Mouse (Mus musculus) CH12F3 (cell line): ENCODE results near the gene Frmd6.

Experiments
- in situ Hi-C: fragments of 300-500 bp; cut with MboI; formaldehyde crosslinking; loops from 2 replicates; pipeline ENCODE4 v1.14.3; 2020; ENCODE audit warnings: low sequenced_read_pairs

Frmd6 gene

GRCm38 (mm10) chr12:70807543-70807942, 17.8 kb upstream of the Frmd6 start:
- in situ Hi-C loops: no loop called here

- in situ Hi-C loops: no loop called here
Observed at GRCm38 (mm10) chr12:70807975-70808374, 17.3 kb upstream of the Frmd6 start.

- in situ Hi-C loops: no loop called here
Observed at GRCm38 (mm10) chr12:70809957-70810356, 15.4 kb upstream of the Frmd6 start.

GRCm38 (mm10) chr12:70811772-70812171, 13.5 kb upstream of the Frmd6 start:
- in situ Hi-C loops: no loop called here

GRCm38 (mm10) chr12:70812176-70812575, 13.1 kb upstream of the Frmd6 start:
- in situ Hi-C loops: no loop called here

GRCm38 (mm10) chr12:70812822-70813465, 12.4 kb upstream of the Frmd6 start:
- in situ Hi-C loops: no loop called here

- in situ Hi-C loops: no loop called here
Observed at GRCm38 (mm10) chr12:70816731-70817130, 8.6 kb upstream of the Frmd6 start.

GRCm38 (mm10) chr12:70824017-70824416, 1.3 kb upstream of the Frmd6 start:
- in situ Hi-C loops: no loop called here

- in situ Hi-C loops: no loop called here
Observed at GRCm38 (mm10) chr12:70825651-70826317, 470 bp downstream of the Frmd6 start.

DNA sequence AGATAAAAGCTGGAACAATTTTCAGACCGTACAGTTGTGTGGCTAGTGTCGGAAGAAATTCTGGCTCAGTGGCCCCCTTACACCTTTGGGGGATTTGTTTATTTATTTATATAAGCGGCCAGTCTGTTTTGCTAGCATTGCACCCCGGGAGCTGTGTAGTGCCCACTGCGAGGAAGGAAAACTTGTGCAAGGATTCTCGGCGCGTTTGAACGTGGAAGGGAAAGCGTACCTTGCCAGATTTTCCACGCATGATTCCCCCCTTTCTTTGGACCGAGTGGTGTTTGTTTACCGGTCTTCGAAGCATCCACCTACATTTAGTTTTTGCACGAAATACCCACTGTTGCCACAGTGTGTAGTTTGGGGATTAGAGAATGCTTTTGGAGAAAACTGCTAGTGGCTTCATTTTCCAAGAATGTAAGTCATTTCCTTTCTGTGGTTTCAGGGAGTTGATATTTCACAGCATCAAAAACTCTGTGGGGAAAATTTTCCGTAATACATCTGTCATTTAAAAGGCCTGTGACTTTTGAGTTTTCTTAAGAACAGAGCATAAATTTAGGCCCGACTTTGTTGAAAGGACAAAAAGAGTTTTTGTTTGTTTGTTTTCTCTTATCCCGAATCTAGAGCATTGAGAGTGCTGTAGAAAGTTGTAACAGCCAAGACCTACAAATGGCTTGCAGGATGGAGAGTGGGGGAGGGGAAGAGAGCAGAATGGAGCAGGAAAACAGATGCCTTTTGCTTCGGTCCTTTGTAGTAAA, 1.2 kb downstream of the Frmd6 start:
- in situ Hi-C loops: no loop called here

- in situ Hi-C loops: no loop called here
Observed at GRCm38 (mm10) chr12:70827187-70827900, 2.0 kb downstream of the Frmd6 start.

DNA sequence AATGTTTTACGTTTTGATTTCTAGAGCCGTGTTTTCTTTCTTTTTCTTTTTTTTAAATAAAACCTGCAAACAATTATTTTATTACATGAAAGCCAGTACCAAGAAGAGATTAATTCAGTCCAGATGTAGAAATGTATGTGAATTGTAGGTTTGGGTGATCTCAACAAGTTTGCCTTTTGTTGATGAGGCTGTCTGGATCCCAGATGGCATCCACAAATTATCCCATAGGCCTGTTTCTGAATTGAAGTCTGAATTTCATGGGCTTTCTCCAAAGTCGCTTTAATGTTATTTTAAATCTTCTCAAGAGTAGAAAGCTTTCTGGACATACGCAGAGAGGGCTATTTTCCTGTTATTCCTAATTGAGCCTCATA, 2.6 kb downstream of the Frmd6 start:
- in situ Hi-C loops: no loop called here

GRCm38 (mm10) chr12:70830982-70831566, 5.8 kb downstream of the Frmd6 start:
- in situ Hi-C loops: no loop called here

DNA sequence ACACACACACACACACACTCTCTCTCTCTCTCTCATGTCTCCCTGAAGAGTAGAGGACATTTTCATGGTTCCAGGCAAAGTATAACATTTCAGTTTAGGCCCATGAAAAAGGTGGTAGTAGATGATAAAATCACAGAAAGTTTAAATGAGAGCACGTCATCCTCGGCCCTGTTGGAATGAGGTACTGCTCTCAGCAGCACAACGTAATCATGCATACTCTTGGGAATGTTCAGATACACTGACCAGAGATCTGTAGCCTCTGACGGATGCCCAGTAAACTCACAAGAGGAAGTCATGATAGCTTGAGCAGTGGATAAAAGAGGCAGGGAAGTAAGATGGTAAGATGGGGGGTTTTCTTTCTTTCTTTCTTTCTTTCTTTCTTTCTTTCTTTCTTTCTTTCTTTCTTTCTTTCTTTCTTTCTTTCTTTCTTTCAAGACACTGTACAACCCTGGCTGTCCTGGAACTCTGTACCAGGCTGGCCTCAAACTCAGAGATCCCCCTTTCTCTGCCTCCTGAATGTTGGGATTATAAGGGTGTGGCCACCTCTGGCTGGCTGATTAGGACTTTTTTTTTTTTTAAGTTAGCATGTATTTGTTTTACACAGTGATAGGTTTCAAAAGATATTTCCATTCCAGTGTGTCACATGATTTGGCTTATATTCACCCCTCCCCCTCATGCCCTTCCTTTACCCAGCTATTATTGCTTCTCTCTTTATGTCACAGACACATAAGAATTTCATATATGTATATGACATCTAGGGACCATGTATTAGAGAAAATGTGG, 7.1 kb downstream of the Frmd6 start:
- in situ Hi-C loops: no loop called here

GRCm38 (mm10) chr12:70833050-70833449, 7.7 kb downstream of the Frmd6 start:
- in situ Hi-C loops: no loop called here

DNA sequence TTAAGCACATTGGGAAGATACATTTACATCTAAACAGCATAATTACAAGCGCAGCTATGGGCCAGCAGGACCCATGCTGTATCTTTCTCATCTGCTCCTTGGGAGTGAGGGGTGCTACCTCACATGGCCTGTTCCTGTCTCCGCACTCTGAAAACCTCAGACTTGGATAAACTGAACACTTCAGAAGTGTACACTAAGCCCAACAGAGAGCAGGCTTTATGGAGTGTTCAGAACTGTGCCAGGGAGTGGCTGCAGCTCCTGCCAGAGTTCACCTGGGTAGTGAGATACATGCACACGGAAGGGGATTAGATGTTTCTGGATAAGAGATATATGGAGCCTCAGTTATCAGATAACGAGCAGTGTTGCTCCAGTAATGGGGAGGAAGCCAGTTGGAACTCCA, 8.7 kb downstream of the Frmd6 start:
- in situ Hi-C loops: no loop called here

GRCm38 (mm10) chr12:70835004-70835403, 9.7 kb downstream of the Frmd6 start:
- in situ Hi-C loops: no loop called here

GRCm38 (mm10) chr12:70837792-70838321, 12.5 kb downstream of the Frmd6 start:
- in situ Hi-C loops: no loop called here

- in situ Hi-C loops: no loop called here
Observed at GRCm38 (mm10) chr12:70845371-70845770, 20.1 kb downstream of the Frmd6 start.

DNA sequence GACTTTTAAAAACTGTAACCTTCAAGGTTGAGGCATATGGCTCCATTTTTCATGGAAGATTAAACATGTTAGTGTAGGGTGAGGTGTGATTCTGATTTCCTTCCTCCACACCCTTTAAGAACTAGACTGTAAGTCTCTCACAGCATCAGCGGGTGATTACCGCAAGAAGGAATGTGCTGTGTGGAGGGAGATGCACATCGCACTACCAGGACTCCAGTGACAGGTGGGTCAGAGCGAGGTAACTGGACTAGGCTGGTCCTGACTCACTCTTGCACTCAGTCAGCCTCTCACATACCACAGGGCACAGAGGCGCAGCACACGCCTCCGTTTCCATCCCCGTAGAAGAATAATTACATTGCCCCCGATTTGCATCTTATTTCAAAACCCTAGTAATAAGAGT, 23.7 kb downstream of the Frmd6 start:
- in situ Hi-C loops: no loop called here
